Mouse (Mus musculus): ENCODE measurements around the gene Cux1.
A peak's percentile ranks its signal among the peaks of the same experiment; 100 is the strongest.

GRCm38 (mm10) chr5:136567176-136568025 lies at the start of gene Cux1:
- peak; percentile 24; the same call in 1 of the 2 replicates for TF ChIP-seq POLR2A (IDR thresholded peaks at IDR 0.05; ENCODE audit: insufficient read depth, low read depth, low read length)
- TF ChIP-seq CTCF (IDR thresholded peaks at IDR 0.05; ENCODE audit: insufficient read depth, low read depth, low read length): peak; percentile 59

Measured in olfactory bulb, adult 2 months (tissue).